Mouse (Mus musculus) embryonic facial prominence, embryonic 11.5 days (tissue): Measurements from ENCODE around the gene Porcn. TPM values are rescaled to one million over a fixed set of nuclear protein-coding genes. Genes with fewer than 3 reads are reported as not detected.

Experiments
- ATAC-seq: fragments of 200-750 bp; cut with Nextera tagmentation; replicated peaks from 2 replicates; pipeline ENCODE4 v1.8.0; 2017; ENCODE audit warnings: low read depth; ENCODE audit not compliant: insufficient number of reproducible peaks, low FRiP score, low TSS enrichment
- DNase-seq: peaks from one replicate; pipeline ENCODE4 v3.0.0-alpha.2; 2015; ENCODE audit warnings: low spot score
- H3K27ac ChIP-seq: fragments of 300-500 bp; sonication (generic); replicated peaks from 2 replicates; pipeline ENCODE4 v1.5.1; 2014; ENCODE audit warnings: mild to moderate bottlenecking, low read depth, low read length, control low read depth
- H3K27me3 ChIP-seq: fragments of 300-500 bp; sonication (generic); 2 replicates; pipeline ENCODE4 v1.6.1; 2014; ENCODE audit warnings: mild to moderate bottlenecking, low read length, moderate library complexity, mixed read lengths; ENCODE audit not compliant: control insufficient read depth, insufficient read depth
- H3K36me3 ChIP-seq: fragments of 300-500 bp; sonication (generic); replicated peaks from 2 replicates; pipeline ENCODE4 v1.6.1; 2014; ENCODE audit warnings: low read depth, mild to moderate bottlenecking, low read length, moderate library complexity, mixed read lengths; ENCODE audit not compliant: control insufficient read depth, insufficient read depth
- H3K4me1 ChIP-seq: fragments of 300-500 bp; sonication (generic); 2 replicates; pipeline ENCODE4 v1.6.1; 2014; ENCODE audit warnings: low read length, mixed read lengths; ENCODE audit not compliant: control insufficient read depth, insufficient read depth
- H3K4me2 ChIP-seq: fragments of 300-500 bp; sonication (generic); 2 replicates; pipeline ENCODE4 v1.6.1; 2014; ENCODE audit warnings: low read depth, mild to moderate bottlenecking, control low read depth, low read length, moderate library complexity
- H3K4me3 ChIP-seq: fragments of 300-500 bp; sonication (generic); 2 replicates; pipeline ENCODE4 v1.5.1; 2014; ENCODE audit warnings: low read depth, low read length, control low read depth
- H3K9ac ChIP-seq: fragments of 300-500 bp; sonication (generic); replicated peaks from 2 replicates; pipeline ENCODE4 v1.6.1; 2014; ENCODE audit warnings: mild to moderate bottlenecking, control low read depth, low read length
- H3K9me3 ChIP-seq: fragments of 300-500 bp; sonication (generic); replicated peaks from 2 replicates; pipeline ENCODE4 v1.6.1; 2016; ENCODE audit warnings: mild to moderate bottlenecking, low read length, inconsistent platforms, mixed read lengths; ENCODE audit not compliant: control insufficient read depth
- WGBS: fragments of 180-500 bp; shearing (Covaris S2); extraction: QIAGEN DNeasy Blood & Tissue Kit; methylation state at CpG from one replicate; pipeline ENCODE4 v1.1.7; 2014; 5-methylcytosine and 5-hydroxymethylcytosine counted together
- polyA plus RNA-seq: library from polyadenylated mRNA; unstranded; fragments of >200 nt; fragmentation: Nextera tagmentation; extraction: Ambion mirVana; gene quantifications from 2 replicates; pipeline ENCODE4 v1.2.1, GENCODE M21; 2014

Porcn gene
- polyA plus RNA-seq, 1 experiment from 2014 or later: 10.2 TPM

DNA sequence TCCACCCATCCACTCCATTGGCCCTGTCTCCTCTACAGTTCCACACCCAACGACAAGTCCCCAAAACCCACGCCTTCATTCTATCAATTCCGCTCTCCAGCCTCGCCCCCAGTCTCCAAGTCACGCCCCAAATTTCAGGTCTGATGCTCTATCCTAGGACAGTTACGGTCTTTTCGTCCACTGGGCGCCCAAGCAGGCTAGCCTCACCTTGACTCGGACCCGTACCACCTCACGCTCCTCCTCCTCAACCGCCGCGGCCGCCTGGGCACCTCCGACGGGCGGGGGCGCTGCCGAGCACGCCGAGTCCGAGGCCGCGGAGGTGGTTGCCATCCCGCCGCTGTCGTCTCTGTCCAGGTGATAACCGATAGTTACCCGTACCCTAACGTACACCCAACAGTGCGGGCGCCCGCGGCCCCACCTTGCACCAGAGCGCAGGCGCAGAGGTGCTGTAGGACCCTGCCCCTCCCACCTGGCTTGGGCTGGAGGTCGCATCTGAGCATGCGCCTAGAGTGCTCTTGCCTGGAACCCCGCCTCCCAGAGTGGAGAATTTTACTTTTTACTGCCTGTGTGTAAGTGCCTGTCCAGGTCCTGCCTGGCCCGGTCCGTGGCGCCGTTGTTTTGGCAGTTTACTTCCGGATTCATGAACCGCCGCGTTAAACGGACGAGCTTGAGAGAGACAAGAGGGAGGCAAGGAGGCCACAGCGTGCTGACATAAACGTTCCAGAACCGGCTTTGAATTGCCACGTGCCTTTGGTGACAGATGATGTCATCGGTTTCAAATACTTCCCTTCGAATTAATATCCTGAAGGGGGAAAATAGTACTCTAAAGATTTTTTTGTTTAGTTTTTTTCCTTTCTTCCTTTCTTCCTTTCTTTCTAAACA, 30.6 kb downstream of the Porcn start, which contains the start of gene Tbc1d25:
Gene Tbc1d25, minus strand, starts transcription at position 678 of the 882 bp plus-strand sequence.
- Histone ChIP-seq H3K9me3 (no peaks in the 10 kb centered on the region), H3K27me3 (no peaks in the 10 kb centered on the region), H3K36me3 (no peaks in the 10 kb centered on the region), H3K27ac (no peak within 1 kb of the TSS), H3K4me3 (peak within 1 kb of the TSS; percentile 48), H3K4me2 (peak within 1 kb of the TSS; percentile 42), H3K9ac (peak within 1 kb of the TSS; percentile 58), H3K4me1 (no peaks in the 10 kb centered on the region)
- DNase-seq (peak; percentile 88), ATAC-seq (peak; percentile 97)
- WGBS: 11% methylated on average over 53 of the region's 56 CpGs

DNA sequence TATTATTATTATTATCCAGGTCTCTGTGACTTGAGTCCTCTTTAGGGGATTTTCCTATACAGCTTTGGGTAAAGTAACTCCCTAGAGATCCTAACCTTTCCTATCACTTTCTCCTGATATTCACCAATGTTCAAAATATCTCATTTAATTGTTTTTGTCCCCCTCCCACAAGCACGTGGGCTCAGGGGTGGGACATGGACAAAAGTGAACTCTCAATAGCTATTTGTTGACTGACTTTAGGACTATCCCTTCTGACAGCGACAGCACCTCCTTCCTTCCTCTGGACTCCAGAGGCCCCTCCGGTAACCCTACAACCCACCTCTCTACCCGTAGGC, 31.2 kb downstream of the Porcn start:
- peak overlapping the region; percentile 58 for H3K9ac ChIP-seq
- H3K27me3 ChIP-seq: no peaks in the 10 kb centered on the region
- H3K4me1 ChIP-seq: no peaks in the 10 kb centered on the region
- DNase-seq: no peak
- no peak for ATAC-seq
- no peaks in the 10 kb centered on the region for H3K9me3 ChIP-seq
- H3K4me2 ChIP-seq: peak overlapping the region; percentile 42
- WGBS: 13% methylated on average over 4 of the region's 4 CpGs
- no peaks in the 10 kb centered on the region for H3K36me3 ChIP-seq
- H3K4me3 ChIP-seq: peak overlapping the region; percentile 48
- H3K27ac ChIP-seq: no peak overlapping the region

DNA sequence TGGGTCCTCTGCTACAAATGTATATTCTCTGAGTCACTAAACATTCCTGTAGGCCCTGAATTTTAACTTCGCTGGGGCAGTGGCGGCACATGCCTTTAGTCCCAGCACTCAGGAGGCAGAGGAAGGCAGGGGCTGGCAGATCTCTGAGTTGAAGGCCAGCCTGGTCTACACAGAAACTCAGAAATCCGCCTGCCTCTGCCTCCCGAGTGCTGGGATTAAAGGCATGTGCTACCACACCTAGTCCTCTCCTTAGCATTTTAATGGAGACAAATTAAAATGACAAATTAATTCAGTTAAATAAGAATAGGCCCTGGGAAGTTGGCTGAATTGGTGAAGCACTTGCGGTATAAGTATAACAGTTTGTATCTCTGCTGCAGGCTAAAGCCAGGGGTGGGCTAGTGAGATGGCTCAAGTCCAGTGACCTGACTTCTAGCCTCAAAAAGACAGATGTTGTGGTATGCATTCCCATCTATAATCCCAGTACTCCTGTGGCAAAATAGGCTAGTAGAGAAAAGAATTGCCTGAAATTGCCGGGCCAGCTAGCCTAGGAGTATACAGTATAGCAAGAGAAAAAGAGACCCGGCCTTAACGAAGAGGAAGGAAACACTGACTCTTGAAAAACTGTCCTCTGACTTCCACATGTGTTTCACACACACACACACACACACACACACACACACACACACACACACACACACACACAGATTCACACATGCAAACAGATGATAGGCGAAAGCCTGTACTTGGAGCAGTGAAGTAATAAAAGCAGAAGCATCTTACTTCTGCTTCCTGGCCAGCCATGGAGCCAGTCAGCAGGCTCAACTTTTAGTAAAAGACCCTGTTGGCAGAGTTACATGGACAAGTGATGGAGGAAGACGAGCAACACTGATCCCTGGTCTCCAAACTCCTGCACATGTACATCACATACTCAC, 38.3 kb downstream of the Porcn start:
- no peak for DNase-seq
- WGBS: 90% methylated on average over 10 of the region's 10 CpGs
- H3K36me3 ChIP-seq: no peaks in the 10 kb centered on the region
- H3K4me3 ChIP-seq: no peak overlapping the region
- no peak overlapping the region for H3K27ac ChIP-seq
- no peak overlapping the region for H3K4me2 ChIP-seq
- no peaks in the 10 kb centered on the region for H3K9me3 ChIP-seq
- no peaks in the 10 kb centered on the region for H3K4me1 ChIP-seq
- H3K27me3 ChIP-seq: no peaks in the 10 kb centered on the region
- no peak overlapping the region for H3K9ac ChIP-seq
- ATAC-seq: no peak

DNA sequence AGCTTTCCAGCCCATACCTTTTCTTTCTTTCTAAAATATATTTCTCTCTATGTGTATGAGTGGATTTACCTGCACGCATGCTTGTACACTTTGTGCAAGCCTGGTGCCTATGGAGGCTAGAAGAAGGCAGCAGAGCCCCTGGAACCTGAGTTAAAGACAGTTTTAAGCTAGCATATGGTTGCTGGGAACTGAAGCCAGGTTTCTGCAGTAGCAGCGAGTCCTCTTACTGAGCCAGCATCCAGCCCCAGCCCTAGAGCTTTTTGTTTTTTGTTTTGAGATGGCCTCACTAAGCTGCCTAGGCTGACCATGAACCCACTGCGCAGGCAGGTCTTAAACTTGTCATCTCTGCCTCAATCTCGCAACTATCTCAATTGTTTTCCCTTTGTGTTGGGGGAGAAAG, 41.9 kb downstream of the Porcn start:
- Histone ChIP-seq H3K4me2 (no peak overlapping the region), H3K27ac (no peak overlapping the region), H3K4me1 (no peaks in the 10 kb centered on the region), H3K9ac (no peak overlapping the region), H3K27me3 (no peaks in the 10 kb centered on the region), H3K9me3 (no peaks in the 10 kb centered on the region), H3K36me3 (no peaks in the 10 kb centered on the region), H3K4me3 (no peak overlapping the region)
- 82% methylated on average over 4 of the region's 4 CpGs for WGBS
- no peak for DNase-seq
- ATAC-seq: no peak

DNA sequence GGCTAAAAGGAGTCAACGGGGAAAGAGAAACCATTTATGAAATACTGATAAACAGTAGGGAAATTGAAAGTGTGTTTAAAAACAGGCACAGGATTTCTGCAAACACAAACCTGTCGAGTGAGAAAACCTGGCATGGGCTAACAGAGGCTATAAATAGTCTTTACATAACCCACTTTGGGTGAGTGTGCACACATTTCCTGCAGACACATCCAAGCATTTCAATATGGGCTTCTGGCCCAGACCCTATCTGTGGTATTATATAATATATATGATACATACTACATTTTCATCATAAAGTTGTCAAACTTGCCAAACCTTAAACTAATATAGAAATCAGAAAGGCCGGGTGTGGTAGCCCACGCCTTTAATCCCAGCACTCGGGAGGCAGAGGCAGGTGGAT, 43.2 kb downstream of the Porcn start:
- no peak overlapping the region for H3K27ac ChIP-seq
- no peaks in the 10 kb centered on the region for H3K36me3 ChIP-seq
- no peaks in the 10 kb centered on the region for H3K27me3 ChIP-seq
- ATAC-seq: no peak
- no peak for DNase-seq
- H3K4me1 ChIP-seq: no peaks in the 10 kb centered on the region
- H3K4me2 ChIP-seq: no peak overlapping the region
- no peak overlapping the region for H3K9ac ChIP-seq
- 92% methylated on average over 5 of the region's 5 CpGs for WGBS
- H3K4me3 ChIP-seq: no peak overlapping the region
- H3K9me3 ChIP-seq: no peaks in the 10 kb centered on the region

DNA sequence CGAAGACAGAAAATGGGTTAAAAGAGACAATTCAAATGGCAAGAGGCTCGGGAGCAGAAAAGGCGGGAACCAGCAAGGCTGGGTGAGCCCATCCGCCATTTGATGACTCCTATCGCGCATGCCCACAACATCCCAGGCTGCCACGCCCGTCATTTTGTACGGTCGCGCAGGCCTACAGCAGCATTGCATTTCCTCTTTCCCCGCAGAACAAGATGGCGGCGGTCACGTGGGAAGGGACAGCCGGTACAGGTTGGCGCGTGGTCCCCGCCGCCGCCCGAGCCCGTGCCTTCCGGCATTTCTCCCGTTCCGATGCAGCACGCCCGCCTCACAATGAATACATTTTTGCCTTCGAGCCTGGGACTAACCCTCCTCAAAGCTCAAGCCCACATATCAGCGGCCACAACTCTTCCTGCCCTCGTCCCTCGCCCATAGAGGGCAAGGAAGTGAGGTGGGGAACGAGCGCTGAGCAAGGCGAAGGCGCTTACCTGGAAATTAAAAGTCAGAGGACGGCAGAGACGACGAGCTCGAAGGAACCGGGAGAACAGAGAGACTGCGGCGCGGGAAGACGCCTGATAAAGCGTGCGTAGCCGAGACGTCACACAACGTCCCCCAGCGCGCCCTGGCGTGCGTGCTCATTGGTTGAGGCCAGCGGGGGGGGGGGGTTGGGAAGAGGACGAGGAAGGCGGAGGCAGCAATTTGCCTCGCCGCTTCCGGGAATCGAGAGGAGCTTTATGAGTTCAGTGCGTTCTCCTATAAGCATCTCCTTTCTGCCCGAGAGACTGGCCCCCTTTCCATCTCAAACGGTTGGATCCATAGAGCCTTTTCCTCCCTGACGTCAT, 61.0 kb downstream of the Porcn start, which contains the start of gene Rbm3:
Gene Rbm3, minus strand, starts transcription at position 728 of the 839 bp plus-strand sequence.
- Histone ChIP-seq H3K9ac (peak within 1 kb of the TSS; percentile 85), H3K27me3 (no peaks in the 10 kb centered on the region), H3K36me3 (peaks cover 3% of the 10 kb centered on the region; the same call in 1 of the 2 replicates), H3K4me2 (peak within 1 kb of the TSS; percentile 76), H3K4me3 (peak within 1 kb of the TSS; percentile 55), H3K4me1 (no peaks in the 10 kb centered on the region), H3K9me3 (no peaks in the 10 kb centered on the region), H3K27ac (peak within 1 kb of the TSS; percentile 95)
- DNase-seq: peak; percentile 86
- peak; percentile 91 for ATAC-seq
- WGBS: 26% methylated on average over 59 of the region's 65 CpGs
